Mouse (Mus musculus): ENCODE measurements around the gene B020031M17Rik. TPM values are rescaled to one million over a fixed set of nuclear protein-coding genes. Genes with fewer than 3 reads are reported as not detected.
A peak's percentile ranks its signal among the peaks of the same experiment; 100 is the strongest.
"Not testable (repeated sequence)": the region's sequence is repeated elsewhere in the genome, so short reads cannot be mapped to it uniquely, and the experiment has no call there.

B020031M17Rik gene
- polyA plus RNA-seq (2014; fragmentation: Nextera tagmentation; extraction: Ambion mirVana): not detected in 2 replicates

GRCm38 (mm10) chr13:119950706-119951105 is at the start of gene B020031M17Rik:
TSS of gene B020031M17Rik (minus strand) at chr13:119950806.
- H3K4me2 ChIP-seq (ENCODE audit: low read length); ATAC-seq (ENCODE audit: insufficient number of reproducible peaks, insufficient read depth, low FRiP score, low read depth); H3K9me3 ChIP-seq (ENCODE audit: control insufficient read depth, low read length); H3K4me1 ChIP-seq (ENCODE audit: control insufficient read depth in 2 of 2, insufficient read depth in 2 of 2, low read length in 2 of 2); H3K27me3 ChIP-seq (ENCODE audit: control insufficient read depth, insufficient read depth, low read length); H3K4me3 ChIP-seq (ENCODE audit: control insufficient read depth in 1 of 2, insufficient read depth in 1 of 2, low read depth in 1 of 2, low read length in 2 of 2); H3K27ac ChIP-seq (replicated peaks in 1 of 2; ENCODE audit: control insufficient read depth in 1 of 2, insufficient read depth in 1 of 2, low read depth in 2 of 2, low read length in 2 of 2); H3K36me3 ChIP-seq (ENCODE audit: control insufficient read depth, insufficient read depth, low read length); H3K9ac ChIP-seq (ENCODE audit: low read length): not testable (repeated sequence)
- WGBS: 67% methylated on average over 3 of the region's 6 CpGs

DNA sequence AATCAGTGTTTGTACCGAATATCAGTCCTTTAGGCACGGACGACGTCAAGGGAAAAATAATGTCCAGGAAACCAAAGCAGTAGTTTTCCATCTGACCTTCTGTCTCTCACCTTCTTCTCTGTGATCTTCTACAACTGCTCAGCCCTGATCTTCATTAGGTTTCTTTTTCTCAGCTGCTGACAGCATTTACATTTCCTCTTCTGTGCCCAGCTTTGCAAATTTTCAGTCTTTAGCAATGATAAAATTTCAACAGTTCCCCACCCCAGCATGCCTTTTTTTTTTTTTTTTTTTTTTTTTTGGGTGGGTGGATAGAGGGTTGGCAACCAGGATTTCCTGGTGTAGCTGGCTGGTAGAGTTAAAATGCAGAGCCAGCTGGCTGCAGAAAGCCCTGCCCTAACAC is 48.6 kb upstream of the B020031M17Rik start:
- no CpG with 5 or more reads among the region's 4 CpGs for WGBS
- not testable (repeated sequence) for H3K4me1 ChIP-seq (ENCODE audit: control insufficient read depth in 2 of 2, insufficient read depth in 2 of 2, low read length in 2 of 2); H3K36me3 ChIP-seq (ENCODE audit: control insufficient read depth, insufficient read depth, low read length); H3K4me2 ChIP-seq (ENCODE audit: low read length); H3K9ac ChIP-seq (ENCODE audit: low read length); ATAC-seq (ENCODE audit: insufficient number of reproducible peaks, insufficient read depth, low FRiP score, low read depth); H3K4me3 ChIP-seq (ENCODE audit: control insufficient read depth in 1 of 2, insufficient read depth in 1 of 2, low read depth in 1 of 2, low read length in 2 of 2); H3K27ac ChIP-seq (replicated peaks in 1 of 2; ENCODE audit: control insufficient read depth in 1 of 2, insufficient read depth in 1 of 2, low read depth in 2 of 2, low read length in 2 of 2); H3K9me3 ChIP-seq (ENCODE audit: control insufficient read depth, low read length); H3K27me3 ChIP-seq (ENCODE audit: control insufficient read depth, insufficient read depth, low read length)

- H3K4me3 ChIP-seq (ENCODE audit: control insufficient read depth in 1 of 2, insufficient read depth in 1 of 2, low read depth in 1 of 2, low read length in 2 of 2); H3K36me3 ChIP-seq (ENCODE audit: control insufficient read depth, insufficient read depth, low read length); H3K9me3 ChIP-seq (ENCODE audit: control insufficient read depth, low read length); H3K9ac ChIP-seq (ENCODE audit: low read length); H3K27me3 ChIP-seq (ENCODE audit: control insufficient read depth, insufficient read depth, low read length); H3K4me1 ChIP-seq (ENCODE audit: control insufficient read depth in 2 of 2, insufficient read depth in 2 of 2, low read length in 2 of 2); H3K27ac ChIP-seq (replicated peaks in 1 of 2; ENCODE audit: control insufficient read depth in 1 of 2, insufficient read depth in 1 of 2, low read depth in 2 of 2, low read length in 2 of 2); H3K4me2 ChIP-seq (ENCODE audit: low read length); ATAC-seq (ENCODE audit: insufficient number of reproducible peaks, insufficient read depth, low FRiP score, low read depth): not testable (repeated sequence)
- no CpG with 5 or more reads among the region's 22 CpGs for WGBS
Measured at GRCm38 (mm10) chr13:119998442-119999086, 48.0 kb upstream of the B020031M17Rik start.

- not testable (repeated sequence) for H3K4me1 ChIP-seq (ENCODE audit: control insufficient read depth in 2 of 2, insufficient read depth in 2 of 2, low read length in 2 of 2); H3K36me3 ChIP-seq (ENCODE audit: control insufficient read depth, insufficient read depth, low read length); H3K4me2 ChIP-seq (ENCODE audit: low read length); H3K27me3 ChIP-seq (ENCODE audit: control insufficient read depth, insufficient read depth, low read length); H3K9me3 ChIP-seq (ENCODE audit: control insufficient read depth, low read length); H3K27ac ChIP-seq (replicated peaks in 1 of 2; ENCODE audit: control insufficient read depth in 1 of 2, insufficient read depth in 1 of 2, low read depth in 2 of 2, low read length in 2 of 2); H3K4me3 ChIP-seq (ENCODE audit: control insufficient read depth in 1 of 2, insufficient read depth in 1 of 2, low read depth in 1 of 2, low read length in 2 of 2); ATAC-seq (ENCODE audit: insufficient number of reproducible peaks, insufficient read depth, low FRiP score, low read depth); H3K9ac ChIP-seq (ENCODE audit: low read length)
- no CpG with 5 or more reads among the region's 10 CpGs for WGBS
Measured at GRCm38 (mm10) chr13:119991917-119992496, 41.4 kb upstream of the B020031M17Rik start.

DNA sequence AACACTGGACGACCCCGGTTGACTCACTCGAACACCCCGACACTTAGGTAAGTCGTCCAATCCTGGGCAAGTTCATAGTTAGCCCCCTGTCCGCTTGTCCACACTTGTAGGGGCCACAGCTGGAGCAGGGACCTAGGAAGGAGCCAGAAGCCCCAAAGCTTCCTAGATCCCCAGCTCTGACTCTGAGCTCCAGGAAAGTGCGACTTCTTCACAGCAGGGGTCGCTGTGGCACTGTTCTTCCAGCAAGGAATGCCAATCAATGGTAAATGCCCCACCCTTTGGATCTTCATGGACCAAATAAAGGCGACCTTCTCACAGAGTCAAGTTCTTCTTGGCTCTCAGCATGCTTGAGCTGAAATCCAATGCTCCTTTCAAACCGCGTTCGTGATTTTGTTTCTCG is 40.7 kb upstream of the B020031M17Rik start:
- not testable (repeated sequence) for H3K27ac ChIP-seq (replicated peaks in 1 of 2; ENCODE audit: control insufficient read depth in 1 of 2, insufficient read depth in 1 of 2, low read depth in 2 of 2, low read length in 2 of 2); H3K4me3 ChIP-seq (ENCODE audit: control insufficient read depth in 1 of 2, insufficient read depth in 1 of 2, low read depth in 1 of 2, low read length in 2 of 2); H3K9ac ChIP-seq (ENCODE audit: low read length); H3K4me1 ChIP-seq (ENCODE audit: control insufficient read depth in 2 of 2, insufficient read depth in 2 of 2, low read length in 2 of 2); H3K27me3 ChIP-seq (ENCODE audit: control insufficient read depth, insufficient read depth, low read length); H3K9me3 ChIP-seq (ENCODE audit: control insufficient read depth, low read length); ATAC-seq (ENCODE audit: insufficient number of reproducible peaks, insufficient read depth, low FRiP score, low read depth); H3K4me2 ChIP-seq (ENCODE audit: low read length); H3K36me3 ChIP-seq (ENCODE audit: control insufficient read depth, insufficient read depth, low read length)
- WGBS: no CpG with 5 or more reads among the region's 13 CpGs

GRCm38 (mm10) chr13:119969163-119969562 is 18.6 kb upstream of the B020031M17Rik start:
- not testable (repeated sequence) for H3K36me3 ChIP-seq (ENCODE audit: control insufficient read depth, insufficient read depth, low read length); ATAC-seq (ENCODE audit: insufficient number of reproducible peaks, insufficient read depth, low FRiP score, low read depth); H3K4me3 ChIP-seq (ENCODE audit: control insufficient read depth in 1 of 2, insufficient read depth in 1 of 2, low read depth in 1 of 2, low read length in 2 of 2); H3K27ac ChIP-seq (replicated peaks in 1 of 2; ENCODE audit: control insufficient read depth in 1 of 2, insufficient read depth in 1 of 2, low read depth in 2 of 2, low read length in 2 of 2); H3K4me1 ChIP-seq (ENCODE audit: control insufficient read depth in 2 of 2, insufficient read depth in 2 of 2, low read length in 2 of 2); H3K9ac ChIP-seq (ENCODE audit: low read length); H3K27me3 ChIP-seq (ENCODE audit: control insufficient read depth, insufficient read depth, low read length); H3K4me2 ChIP-seq (ENCODE audit: low read length); H3K9me3 ChIP-seq (ENCODE audit: control insufficient read depth, low read length)
- WGBS: no CpG with 5 or more reads among the region's 13 CpGs

DNA sequence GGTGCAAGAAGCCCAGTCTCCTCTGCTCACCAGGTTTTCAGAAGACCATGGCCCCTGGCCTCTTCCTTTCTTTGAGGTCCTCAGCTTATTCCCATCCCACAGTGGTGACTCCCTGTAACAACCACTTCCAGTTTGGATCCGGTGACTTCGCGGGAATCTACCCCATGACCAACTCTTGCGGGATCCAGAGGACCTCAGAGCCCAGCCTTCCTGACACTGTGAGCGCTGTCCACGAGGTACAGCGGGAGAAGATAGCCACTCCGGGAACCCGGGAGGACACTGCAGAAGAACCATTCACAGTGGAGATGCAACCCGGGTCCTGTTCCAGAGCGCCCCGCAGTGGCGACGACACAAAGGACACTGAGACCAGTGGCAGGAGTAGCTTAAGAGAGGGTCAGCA is 17.6 kb upstream of the B020031M17Rik start:
- not testable (repeated sequence) for ATAC-seq (ENCODE audit: insufficient number of reproducible peaks, insufficient read depth, low FRiP score, low read depth); H3K4me1 ChIP-seq (ENCODE audit: control insufficient read depth in 2 of 2, insufficient read depth in 2 of 2, low read length in 2 of 2); H3K9me3 ChIP-seq (ENCODE audit: control insufficient read depth, low read length); H3K4me2 ChIP-seq (ENCODE audit: low read length); H3K27ac ChIP-seq (replicated peaks in 1 of 2; ENCODE audit: control insufficient read depth in 1 of 2, insufficient read depth in 1 of 2, low read depth in 2 of 2, low read length in 2 of 2); H3K36me3 ChIP-seq (ENCODE audit: control insufficient read depth, insufficient read depth, low read length); H3K27me3 ChIP-seq (ENCODE audit: control insufficient read depth, insufficient read depth, low read length); H3K9ac ChIP-seq (ENCODE audit: low read length); H3K4me3 ChIP-seq (ENCODE audit: control insufficient read depth in 1 of 2, insufficient read depth in 1 of 2, low read depth in 1 of 2, low read length in 2 of 2)
- WGBS: no CpG with 5 or more reads among the region's 14 CpGs

GRCm38 (mm10) chr13:119965968-119966367 is 15.4 kb upstream of the B020031M17Rik start:
- H3K9ac ChIP-seq (ENCODE audit: low read length); ATAC-seq (ENCODE audit: insufficient number of reproducible peaks, insufficient read depth, low FRiP score, low read depth); H3K27me3 ChIP-seq (ENCODE audit: control insufficient read depth, insufficient read depth, low read length); H3K9me3 ChIP-seq (ENCODE audit: control insufficient read depth, low read length); H3K27ac ChIP-seq (replicated peaks in 1 of 2; ENCODE audit: control insufficient read depth in 1 of 2, insufficient read depth in 1 of 2, low read depth in 2 of 2, low read length in 2 of 2); H3K36me3 ChIP-seq (ENCODE audit: control insufficient read depth, insufficient read depth, low read length); H3K4me1 ChIP-seq (ENCODE audit: control insufficient read depth in 2 of 2, insufficient read depth in 2 of 2, low read length in 2 of 2): not testable (repeated sequence)
- Histone ChIP-seq H3K4me3 (ENCODE audit: control insufficient read depth in 1 of 2, insufficient read depth in 1 of 2, low read depth in 1 of 2, low read length in 2 of 2) (peak overlapping the region; percentile 30 to 38), H3K4me2 (ENCODE audit: low read length) (peak overlapping the region; percentile 50)
- under 1% methylated on average over 20 of the region's 22 CpGs for WGBS
